Mouse (Mus musculus) lung, postnatal 10 days (tissue): ENCODE measurements around the gene Olfm2.

Experiments used
- DNase-seq: peaks from one replicate; pipeline ENCODE4 v3.0.0; 2021

Gene Olfm2

DNA sequence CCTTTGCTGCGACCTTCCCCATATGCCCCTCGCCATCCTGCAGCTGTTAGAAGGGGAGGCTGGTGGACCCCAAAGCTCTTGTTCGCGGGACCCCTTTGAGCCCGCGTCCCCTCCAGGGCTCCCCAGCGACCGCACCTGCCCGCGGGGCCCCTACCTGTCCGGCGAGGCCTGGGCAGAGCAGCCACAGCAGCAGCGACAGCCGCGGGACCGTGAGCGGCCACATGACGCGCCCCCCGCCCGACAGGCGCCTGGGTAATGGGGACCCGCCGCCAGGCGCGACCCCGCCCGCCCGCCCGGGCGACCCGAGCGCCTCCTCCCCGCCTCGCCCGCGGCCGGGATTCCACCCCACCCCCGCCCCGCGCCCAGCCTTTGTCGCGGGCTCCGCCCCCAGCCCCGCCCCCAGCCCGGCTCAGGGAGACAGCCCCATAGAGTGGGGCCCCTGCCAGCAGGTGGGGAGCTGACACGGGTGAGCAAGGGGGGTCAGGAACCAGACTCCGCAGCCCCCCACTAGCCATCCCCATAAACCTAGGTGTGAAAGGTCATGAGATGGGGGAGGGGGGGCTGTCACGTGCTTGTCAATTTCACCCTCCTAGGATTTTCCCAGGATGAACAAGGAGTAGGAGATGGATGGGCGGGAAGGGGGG is at the start of gene Olfm2:
Gene Olfm2, minus strand, starts transcription at position 333 of the 644 bp plus-strand sequence.
- no peak for DNase-seq

DNA sequence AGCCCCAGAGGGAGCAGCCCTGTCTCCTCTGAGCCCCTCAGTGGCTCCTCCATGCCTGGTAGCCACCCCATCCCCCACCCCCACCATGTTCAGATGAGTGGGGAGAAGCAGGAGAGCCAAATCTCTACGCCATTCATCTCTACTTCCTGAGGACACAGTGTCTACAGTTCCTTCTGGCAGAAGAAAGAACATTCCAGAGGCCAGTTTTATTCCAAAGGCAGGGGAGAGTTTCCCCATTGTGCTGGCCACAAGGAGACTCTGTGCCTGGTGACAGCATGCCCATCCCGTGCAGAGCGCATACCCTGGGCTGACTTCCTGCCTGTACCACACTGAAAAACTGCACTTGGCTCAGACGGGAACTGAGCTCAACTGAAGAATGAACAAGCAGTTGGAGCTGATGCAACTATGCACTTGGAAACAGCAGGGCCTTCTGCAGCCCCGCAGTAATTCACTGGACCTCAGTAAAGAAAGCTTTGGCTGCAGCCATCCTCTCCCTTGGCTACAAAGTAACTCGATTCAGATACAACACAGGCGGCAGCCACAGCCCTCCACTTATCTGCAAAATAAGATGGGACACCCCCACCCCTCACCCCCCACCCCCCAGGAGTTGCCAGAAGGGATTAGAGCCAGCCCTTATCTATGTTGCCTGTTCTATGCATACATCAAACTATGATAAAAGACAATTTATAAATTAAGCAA is 48.1 kb upstream of the Olfm2 start:
- DNase-seq: peak; percentile 70

DNA sequence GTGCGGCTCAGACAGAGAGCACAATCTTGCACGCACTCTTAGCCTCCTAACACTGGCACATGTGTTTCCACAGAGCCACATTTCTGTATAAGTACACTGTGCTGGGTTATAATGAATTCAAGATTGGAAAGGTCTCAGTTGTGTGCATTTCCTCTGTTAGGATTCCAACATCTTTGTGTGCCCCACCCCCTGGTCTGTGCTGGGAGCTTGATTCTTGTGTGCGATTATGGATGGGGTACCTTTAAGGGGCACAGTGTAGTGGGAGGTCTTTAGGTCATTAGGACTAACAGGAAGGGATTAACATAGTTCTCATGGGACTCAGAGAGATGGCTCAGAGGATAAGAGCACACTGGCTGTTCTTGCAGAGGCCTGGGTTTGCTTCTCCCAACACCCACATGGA is 44.2 kb upstream of the Olfm2 start:
- no peak for DNase-seq

DNA sequence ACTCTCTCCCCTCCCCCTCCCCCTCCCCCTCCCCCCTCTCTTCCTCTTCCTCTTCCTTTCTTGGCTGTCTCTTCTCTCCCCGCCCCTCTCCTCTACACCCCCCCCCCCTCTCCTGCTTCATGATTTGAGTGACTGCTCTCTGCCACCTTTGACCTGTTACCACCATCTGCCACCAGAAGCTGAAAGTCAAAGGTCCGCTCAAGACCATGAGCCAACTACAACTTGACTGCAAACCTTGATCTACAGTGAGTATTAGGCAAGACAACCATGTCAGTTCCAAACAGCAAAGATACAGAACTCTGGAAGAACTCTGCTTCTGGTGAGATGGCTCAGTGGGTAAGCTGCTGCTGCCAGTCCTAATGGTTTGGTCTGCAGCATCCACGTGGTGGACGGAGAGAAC is 43.5 kb upstream of the Olfm2 start:
- DNase-seq: no peak

DNA sequence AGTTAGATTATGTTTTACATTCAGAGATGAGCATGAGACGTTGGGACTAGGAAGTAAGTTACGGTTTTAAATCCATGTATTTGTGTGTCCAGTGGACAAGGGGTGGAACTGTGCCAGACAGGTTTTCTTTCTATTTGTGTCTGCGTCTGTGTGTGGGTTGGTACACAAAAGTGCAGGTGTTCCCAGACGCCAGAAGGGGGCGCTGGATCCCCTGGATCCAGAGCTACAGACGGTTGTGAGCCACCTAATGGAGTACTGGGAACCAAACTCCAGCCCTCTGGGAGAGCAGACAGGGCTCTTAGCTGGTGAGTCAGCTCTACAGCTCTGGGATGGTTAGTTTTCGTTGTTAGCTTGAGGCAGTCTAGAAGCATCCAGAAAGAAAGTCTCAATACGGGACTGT is 41.8 kb upstream of the Olfm2 start:
- DNase-seq: no peak

DNA sequence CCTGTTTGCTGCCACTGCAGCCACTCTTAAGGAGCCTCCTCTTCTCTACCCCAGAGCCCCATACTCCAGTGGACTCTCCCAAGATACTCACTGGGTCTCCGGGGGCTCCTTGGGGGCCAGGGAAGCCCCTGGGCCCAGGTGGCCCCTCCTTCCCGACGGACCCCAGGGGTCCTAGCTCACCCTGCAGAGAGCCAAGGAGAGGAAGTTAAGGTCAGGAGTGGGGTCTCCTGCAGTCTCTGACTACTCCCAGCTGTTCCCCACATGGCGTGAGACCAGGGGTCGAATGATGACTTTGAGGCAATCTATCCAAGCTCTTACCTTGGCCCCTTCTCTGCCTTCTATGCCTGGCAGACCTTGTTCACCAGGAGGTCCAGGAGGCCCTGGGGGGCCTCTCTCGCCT is 38.9 kb upstream of the Olfm2 start:
- DNase-seq: no peak

DNA sequence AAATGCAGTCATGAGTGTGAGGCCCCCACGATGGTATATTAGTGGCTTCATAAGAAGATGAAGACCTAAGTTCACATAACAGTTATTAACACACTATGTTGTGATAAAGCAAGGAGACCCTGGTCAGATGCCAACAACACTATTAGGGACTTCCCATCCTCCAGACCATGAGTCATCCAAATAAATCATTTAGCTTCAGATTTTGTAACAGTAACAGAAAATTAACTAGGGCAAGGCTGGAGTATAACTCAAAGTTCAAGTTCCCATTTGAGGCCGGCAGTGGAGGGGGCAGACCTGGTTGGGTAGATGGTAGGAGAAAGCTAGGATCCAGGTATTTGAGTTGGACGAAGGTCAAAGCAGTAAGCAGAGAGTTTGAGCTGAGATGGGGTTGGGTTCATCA is 35.1 kb upstream of the Olfm2 start:
- no peak for DNase-seq

DNA sequence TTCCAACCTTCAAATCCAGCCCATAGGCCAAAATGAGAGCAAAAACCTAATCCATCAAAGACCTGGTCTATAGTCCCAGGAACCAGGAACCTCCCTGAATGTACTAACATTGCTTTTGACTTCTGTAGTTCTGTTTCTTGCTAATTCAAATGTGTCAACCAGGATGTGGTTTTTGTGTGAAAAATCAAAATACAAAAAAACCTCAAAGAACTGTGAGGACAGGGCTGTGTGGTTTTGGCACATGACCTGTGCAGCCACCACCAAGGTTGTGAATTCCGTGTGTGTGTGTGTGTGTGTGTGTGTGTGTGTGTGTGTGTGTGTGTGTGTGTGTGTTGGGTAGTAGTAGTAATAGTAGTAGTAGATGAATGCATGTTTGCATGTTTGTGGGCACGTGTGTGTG is 19.1 kb upstream of the Olfm2 start:
- DNase-seq: no peak

DNA sequence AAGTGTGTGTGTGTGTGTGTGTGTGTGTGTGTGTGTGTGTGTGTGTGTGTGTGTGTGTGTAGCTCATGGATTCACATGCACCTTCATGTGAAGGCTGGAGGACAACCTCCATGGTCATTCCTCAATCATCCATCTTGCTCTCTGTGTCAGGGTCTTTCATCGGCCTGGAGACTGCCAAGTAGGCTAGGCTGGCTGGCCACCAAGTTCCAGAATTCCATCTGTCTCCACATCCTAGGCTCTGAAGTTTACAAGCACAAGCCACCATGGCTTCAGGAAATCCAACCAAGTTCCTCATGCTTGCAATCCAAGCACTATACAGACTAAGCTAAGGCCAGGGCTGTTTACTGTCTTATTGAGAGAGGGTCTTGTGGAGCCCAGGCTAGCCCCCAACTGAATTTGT is 16.9 kb upstream of the Olfm2 start:
- no peak for DNase-seq

DNA sequence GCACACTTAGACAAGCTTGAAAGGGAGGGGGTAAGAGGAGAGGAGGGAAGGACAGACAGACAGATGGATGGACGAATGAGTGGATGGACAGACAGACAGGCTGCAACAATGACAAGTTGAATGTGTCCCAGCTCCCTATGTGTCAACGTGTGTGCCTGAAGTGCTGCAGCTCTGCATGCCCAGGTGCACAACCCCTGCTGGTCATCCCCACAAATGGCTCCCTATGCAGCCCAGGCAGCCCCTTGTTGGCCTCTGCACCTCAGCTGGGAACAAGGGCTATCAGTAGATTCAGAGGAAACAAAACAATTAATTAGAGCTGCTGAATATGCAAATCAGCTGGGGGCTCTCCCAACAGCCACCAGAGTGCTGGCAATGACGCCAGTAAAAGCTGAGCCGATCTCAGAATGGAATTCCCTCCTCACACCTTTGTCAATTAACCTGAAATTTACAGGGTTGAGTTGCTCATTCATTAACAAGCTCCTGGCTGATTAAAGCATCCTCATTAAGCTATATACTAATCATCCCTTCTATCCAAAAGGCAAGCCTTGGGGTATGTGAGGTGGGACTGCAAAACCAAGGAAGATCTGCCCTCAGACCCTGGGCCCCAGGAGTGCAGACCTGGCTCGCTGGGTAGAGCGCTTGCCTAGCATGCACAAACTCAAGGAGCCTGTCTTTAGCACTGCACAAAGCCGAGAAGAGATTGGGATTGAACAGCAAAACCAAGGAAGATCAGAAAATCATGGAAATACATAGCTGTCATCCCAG is 16.2 kb upstream of the Olfm2 start:
- DNase-seq: no peak

DNA sequence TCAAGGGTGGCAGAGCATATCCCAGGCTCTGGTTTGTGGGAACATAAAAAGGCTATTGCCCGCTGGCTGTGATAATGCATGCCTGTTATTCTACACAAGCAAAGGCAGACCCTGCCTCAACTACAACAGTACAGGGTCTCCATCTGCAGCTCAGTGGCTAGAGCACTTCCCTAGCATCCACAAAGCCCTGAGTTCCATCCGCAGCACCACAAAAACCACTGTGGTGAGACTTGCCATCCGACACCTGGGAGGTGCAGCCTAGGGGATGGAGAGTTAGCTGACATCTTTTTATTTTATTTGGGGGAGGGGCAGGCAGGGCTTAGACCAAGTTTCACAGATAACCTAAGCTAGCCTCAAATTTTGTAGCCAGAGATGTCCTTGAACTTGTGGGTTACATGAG is 15.2 kb upstream of the Olfm2 start:
- no peak for DNase-seq

DNA sequence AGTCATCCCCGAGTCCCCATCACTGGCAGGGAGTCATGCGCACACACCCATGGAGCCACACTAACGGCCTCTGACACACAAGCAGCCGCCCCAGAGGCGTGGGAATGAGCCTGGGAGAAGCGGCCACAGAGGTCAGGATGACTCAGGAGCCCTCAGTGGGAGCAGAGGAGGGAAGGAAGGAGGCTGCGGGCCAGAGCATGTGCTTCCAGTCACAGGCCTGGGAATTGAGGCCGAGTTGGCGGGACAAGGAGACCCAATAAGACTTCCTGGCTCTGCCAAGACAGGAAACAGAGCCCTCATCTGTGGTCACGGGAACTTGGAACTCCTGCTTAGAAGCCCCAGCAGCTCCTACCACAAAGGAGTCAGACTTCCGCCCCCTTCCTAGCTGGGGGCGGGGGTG is 14.7 kb upstream of the Olfm2 start:
- peak; percentile 48 for DNase-seq

DNA sequence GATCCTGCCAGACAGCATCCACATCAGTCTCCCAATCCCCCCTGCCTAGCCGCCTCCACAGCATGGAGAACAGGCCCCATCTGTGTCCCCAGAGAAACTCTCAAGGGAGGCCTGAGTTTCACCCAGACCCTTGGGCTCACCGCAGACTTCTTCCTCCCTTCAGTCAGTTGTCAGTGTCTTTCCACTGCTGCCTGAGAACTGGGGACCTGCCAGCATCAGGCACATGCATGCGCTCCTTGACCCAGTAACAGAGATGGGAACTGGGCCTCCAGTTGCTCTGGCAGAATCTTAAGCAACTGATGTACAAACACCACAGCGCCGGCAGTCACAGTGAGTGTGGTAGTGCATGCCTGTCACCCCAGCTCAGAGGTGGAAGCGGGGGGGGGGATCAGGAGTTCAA is 12.7 kb upstream of the Olfm2 start:
- DNase-seq: no peak

DNA sequence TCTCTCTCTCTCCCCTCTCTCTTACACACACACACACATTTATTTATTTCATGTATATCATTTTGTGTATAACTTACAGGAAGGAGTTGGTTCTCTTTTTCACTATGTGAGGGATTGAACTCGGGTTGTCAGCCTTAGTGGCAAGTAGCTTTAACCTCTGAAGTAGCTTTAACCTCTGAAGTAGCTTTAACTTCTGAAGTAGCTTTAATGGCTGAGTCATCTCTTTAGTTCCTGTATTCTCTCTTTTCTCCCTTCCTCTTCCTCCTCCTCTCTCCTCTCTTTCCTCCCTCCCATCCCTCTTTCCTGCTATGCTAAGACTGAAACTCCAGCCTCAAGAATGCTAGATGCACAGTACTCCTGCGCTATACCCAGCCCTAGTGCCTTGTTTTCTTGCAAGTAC is 12.1 kb upstream of the Olfm2 start:
- no peak for DNase-seq

DNA sequence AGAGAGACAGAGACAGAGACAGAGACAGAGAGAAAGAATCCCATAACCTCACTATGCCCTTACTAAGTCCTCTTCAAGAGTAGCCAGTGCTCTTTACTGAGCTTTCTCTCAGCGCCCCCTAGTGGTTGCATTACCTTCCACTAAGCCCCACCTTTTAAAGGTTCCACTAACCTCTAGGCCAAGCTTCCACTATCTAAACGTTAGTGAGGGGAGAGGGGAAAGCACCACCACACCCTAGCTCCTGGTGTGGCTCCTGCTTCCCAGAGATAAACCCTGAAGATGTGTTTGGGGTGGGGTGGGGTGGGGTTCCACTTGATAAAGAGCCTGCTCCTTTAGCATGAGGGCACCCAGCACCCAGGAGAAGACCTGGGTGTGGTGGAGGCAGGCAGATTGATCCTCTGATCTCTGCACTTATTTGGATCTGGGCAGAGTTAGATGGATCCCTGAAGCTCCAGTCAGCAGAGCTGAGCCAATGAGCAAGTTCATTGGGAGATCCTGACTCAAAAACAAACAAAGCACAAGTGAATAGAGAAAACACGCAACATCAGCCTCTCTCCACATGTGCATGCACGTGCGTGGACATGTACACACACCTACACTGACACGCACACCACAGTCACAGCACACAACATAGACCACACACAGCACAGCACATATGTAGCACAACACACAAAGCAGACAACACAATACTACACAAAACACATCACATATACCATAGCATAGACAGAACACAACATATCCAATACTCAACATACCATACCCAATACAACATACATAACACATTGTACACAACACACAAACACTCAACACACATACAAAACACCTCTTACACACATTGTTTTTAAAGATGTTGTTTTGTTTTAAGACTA is 11.2 kb upstream of the Olfm2 start:
- peak; percentile 80 for DNase-seq

DNA sequence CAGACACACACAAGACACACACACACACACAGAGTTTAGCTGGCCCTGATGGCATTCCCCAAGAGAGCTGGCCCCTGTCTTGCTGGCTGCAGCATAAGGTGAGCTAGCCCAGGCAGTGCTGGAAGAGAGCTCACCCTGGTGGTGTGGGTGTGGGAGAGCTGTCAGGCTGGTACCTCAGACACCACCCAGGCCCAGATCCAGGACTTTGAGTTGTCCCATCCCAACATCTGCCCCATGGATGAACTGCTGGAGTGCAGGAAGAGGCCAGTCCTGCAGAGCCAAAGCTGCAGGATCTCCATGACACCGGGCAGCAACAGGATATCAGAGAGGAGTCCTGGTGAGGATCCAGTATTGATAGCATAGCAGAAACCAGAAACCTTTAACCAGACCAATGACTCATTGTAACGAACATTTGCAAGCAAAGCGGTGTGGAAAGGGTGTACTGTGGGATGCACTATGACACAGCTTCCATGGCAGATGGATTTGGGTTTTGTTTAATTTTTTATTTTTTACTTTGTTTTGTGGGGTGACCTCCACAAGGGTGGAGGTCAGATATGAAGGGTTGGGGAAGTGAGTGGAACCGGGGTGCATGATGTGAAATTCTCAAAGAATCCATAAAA is 10.0 kb upstream of the Olfm2 start:
- DNase-seq: no peak

DNA sequence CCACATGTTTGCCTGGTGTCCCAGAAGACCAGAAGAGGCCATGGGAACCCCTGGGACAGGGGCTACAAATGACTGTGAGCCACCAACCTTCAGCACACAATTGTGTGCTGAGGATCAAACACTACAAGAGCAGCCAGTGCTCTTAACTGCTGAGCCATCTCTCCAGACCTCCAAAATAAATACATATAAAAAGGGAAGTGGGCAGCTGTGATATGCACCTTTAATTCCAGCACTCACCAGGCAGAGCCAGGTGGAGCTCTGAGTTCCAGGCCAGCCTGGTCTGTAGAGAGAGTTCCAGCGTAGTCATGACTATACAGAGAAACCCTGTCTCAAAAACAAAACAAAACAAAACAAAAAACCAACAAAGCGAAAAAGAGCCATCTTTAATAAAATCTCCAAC is 8.2 kb upstream of the Olfm2 start:
- no peak for DNase-seq

DNA sequence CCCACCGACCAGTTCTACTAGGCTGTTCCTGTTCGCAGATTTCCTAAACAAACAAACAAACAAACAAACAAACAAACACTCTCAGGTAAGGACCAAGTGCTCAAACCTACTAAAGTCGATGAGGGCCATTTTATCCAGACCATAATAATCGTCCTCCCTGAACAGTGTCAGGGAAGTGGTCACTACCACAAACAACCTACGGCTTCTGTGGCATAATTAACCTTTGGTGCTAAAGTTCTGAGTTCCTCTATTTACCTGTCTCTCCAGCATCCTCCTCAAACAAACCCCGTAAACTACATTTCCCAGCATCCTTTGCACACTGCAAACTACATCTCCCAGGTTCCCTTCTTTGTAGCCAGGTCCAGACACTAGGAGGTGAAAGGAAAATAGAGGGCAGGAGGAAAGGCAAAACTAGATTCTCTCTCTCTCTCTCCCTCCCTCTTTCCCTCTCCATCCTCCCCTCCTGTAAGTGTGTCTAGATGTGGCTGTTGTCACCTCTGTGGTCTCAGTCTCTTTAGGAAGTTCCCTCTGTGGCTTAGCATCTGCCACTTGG is 5.4 kb upstream of the Olfm2 start:
- no peak for DNase-seq

DNA sequence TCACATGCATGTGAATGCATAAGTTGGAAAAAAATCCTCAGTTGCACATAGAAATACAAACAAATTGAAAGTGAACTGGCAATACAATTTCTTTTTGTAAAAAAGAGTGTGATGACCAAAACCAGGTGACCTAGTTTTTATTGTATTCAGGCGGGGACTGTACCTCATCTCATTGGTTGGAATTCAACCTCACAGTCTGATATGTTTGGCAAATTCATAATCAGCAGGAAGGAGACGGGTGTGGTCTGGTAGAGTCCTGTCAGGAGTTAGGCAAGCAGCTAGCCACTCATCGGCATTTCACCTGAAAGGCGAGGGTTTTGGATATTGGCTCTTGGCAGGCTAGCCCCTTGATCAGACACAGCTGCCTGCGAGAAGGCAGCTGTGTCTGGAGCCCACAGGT is 3.1 kb upstream of the Olfm2 start:
- no peak for DNase-seq

DNA sequence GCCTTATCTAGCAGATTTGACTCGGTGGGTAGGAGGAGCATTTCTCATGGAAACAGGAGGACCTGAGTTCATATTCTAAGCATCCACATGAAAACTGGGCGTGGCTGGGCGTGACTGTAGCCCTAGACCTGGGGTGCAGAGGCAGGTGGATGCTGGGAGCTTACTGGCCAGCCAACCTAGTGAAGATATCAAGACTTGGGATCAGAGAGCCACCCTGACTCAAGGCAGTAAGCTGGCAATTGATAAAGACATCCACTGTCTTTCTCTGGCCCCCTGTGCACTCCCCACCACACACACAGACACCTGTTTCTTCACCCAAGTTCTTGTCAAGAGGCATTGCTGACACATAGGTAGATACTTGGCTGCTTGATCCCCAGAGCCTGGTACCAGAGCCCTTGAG is 2.4 kb upstream of the Olfm2 start:
- DNase-seq: no peak

DNA sequence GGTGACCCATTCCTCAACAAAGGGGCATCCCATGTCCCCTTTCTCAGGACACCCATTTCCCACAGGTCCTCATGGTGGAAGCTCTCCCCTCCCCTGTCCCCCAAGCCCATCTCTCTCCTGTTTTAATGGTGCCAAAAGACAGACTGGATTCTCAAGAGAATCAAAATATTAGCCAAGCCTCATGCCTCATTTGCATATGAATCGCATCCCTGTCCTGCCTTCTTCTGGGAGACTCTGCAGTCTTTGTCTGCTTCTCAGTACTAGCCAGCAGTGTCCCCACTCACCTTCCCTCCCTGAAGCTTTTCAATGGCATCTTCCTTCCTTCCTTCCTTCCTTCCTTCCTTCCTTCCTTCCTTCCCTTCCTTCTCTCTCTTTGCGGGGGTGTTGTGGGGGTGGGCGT is 1.5 kb upstream of the Olfm2 start:
- DNase-seq: no peak

DNA sequence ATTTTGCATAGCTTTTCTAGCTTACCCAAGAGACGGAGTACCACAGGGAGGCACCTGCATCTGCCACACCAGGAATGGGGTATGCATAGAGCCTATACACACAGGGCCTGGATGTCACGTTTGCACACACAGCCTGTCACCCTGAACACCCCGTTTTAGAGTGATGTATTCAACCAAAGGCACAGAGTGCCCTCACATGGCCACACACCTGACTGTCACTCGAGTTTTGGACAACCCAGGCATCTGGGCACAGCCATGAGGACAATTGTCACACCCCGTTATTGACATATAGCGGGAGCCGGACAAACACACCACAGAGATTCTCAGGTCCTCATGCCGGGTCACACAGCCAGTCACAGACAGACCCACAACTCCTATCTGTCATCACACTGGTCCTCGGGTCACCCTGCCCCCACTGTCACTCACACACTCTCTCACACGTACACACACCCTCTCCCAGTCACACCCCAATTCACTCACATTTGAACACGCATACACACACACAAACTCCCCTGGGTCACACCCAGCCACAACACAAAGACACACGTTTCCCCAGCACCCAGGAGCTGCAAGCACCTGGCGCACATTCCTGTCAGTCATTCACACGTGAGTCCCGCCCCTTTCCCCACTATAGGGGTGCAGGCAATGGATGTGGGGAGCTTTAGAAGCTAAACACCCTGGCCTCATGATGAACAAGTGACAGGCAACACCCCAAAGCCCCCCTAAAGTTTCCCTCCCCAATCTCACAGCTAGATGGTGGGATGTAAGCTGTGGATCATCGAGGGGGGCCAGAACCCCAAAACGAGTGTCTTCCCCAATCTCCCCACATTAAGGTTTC is 801 bp downstream of the Olfm2 start:
- no peak for DNase-seq
